Mouse (Mus musculus): ENCODE results near the gene Lrrk1. TPM values are rescaled to one million over a fixed set of nuclear protein-coding genes. Genes with fewer than 3 reads are reported as not detected.

Lrrk1 gene
- total and polyA plus RNA-seq, 3 experiments, result 5.0 to 16.9 (median 13.6) TPM

DNA sequence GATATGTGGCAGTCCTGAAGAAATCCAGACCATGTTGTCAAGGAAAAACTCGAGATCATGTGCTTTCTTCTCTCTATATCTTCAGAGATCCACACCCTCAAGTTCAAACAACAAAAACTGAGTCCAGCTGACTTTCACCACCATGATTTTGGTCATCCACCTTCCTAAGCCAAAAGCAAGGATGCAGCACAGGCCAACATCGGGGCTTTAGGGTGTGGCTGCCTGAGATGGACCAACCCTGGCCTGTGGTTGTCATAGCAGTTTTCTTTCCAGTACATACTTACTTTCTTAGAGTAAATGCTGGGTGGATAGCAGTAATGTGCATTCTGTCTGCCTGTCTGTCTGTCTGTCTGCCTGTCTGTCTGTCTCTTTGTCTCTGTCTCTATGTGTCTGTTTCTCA lies 22.7 kb downstream of the Lrrk1 start:
- Histone ChIP-seq H3K36me3 (replicated peaks in 1 of 2; ENCODE audit: control insufficient read depth in 1 of 2, insufficient read depth in 1 of 2, low read length in 1 of 2) (peaks cover 4 to 35% of the 10 kb centered on the region in 2 experiments), H3K27ac (ENCODE audit: insufficient read depth, low read depth) (no peak overlapping the region), H3K4me1 (ENCODE audit: control insufficient read depth in 1 of 2, insufficient read depth in 2 of 2) (peaks cover 4 to 13% of the 10 kb centered on the region in 2 experiments; a peak in 3 of 4 replicates), H3K4me3 (replicated peaks in 1 of 3; ENCODE audit: low read depth in 2 of 3, low read length in 2 of 3, poor library complexity in 1 of 3) (no peak overlapping the region), H3K79me2 (replicated peaks; ENCODE audit: control insufficient read depth, extremely low read depth, insufficient read depth, poor library complexity, severe bottlenecking) (peaks cover 3% of the 10 kb centered on the region; the same call in 1 of the 2 replicates), H3K4me2 (ENCODE audit: insufficient read depth, low read depth, poor library complexity, severe bottlenecking) (no peak overlapping the region), H3K9me3 (replicated peaks; ENCODE audit: low read length) (peaks cover 22% of the 10 kb centered on the region), H3K27me3 (replicated peaks) (no peaks in the 10 kb centered on the region), H3K9ac (ENCODE audit: insufficient read depth, low read depth) (no peak overlapping the region)
- in situ Hi-C loops (cut with MboI; ENCODE audit: low pct_ligation_motif_present, low pct_unique_long_range_greater_than_20kb, low sequenced_read_pairs), result no loop called here
- no peak for DNase-seq (ENCODE audit: extremely low read depth)
- dilution Hi-C loops (cut with MboI; ENCODE audit: extremely low pct_ligation_motif_present, extremely low pct_unique_long_range_greater_than_20kb, low sequenced_read_pairs), result no loop called here
- TF ChIP-seq ZMIZ1 (IDR thresholded peaks at IDR 0.05; ENCODE audit: low read depth, low read length), result no peak
- TF ChIP-seq JUN (IDR thresholded peaks at IDR 0.05; ENCODE audit: insufficient read depth, low read depth, low read length), result no peak
- TF ChIP-seq USF2 (conservative IDR thresholded peaks at IDR 0.05; ENCODE audit: low read depth, low read length), result no peak
- no peak for TF ChIP-seq UBTF (IDR thresholded peaks at IDR 0.05; ENCODE audit: low read depth, low read length)
- TF ChIP-seq MYC (IDR thresholded peaks at IDR 0.05; ENCODE audit: low read depth, low read length), result no peak
- TF ChIP-seq MEF2A (IDR thresholded peaks at IDR 0.05; ENCODE audit: borderline replicate concordance, low read depth, low read length), result no peak
- TF ChIP-seq JUND (conservative IDR thresholded peaks at IDR 0.05; ENCODE audit: low read depth, low read length), result no peak
- TF ChIP-seq BHLHE40 (IDR thresholded peaks at IDR 0.05; ENCODE audit: low read depth, low read length), result no peak
- TF ChIP-seq MXI1 (IDR thresholded peaks at IDR 0.05; ENCODE audit: low read depth, low read length), result no peak
- no peak for TF ChIP-seq ETS1 (conservative IDR thresholded peaks at IDR 0.05; ENCODE audit: low read depth, low read length)
- TF ChIP-seq MAFK (IDR thresholded peaks at IDR 0.05; ENCODE audit: insufficient replicate concordance, low read length), result no peak
- no peak for TF ChIP-seq SIN3A (IDR thresholded peaks at IDR 0.05; ENCODE audit: low read length)
- TF ChIP-seq E2F4 (IDR thresholded peaks at IDR 0.05; ENCODE audit: insufficient replicate concordance, low read depth, low read length), result no peak
- no peak for TF ChIP-seq NRF1 (IDR thresholded peaks at IDR 0.05; ENCODE audit: low read depth, low read length)
- no peak for TF ChIP-seq CHD1 (IDR thresholded peaks at IDR 0.05; ENCODE audit: low read depth, low read length)
- no peak for TF ChIP-seq NELFE (IDR thresholded peaks at IDR 0.05; ENCODE audit: low read depth, low read length)
- no peak for TF ChIP-seq MAX (IDR thresholded peaks at IDR 0.05; ENCODE audit: low read length)
- no peak for TF ChIP-seq ZNF384 (IDR thresholded peaks at IDR 0.05; ENCODE audit: low read depth, low read length)

GRCm38 (mm10) chr7:66364491-66364890 lies 23.7 kb downstream of the Lrrk1 start:
- Histone ChIP-seq H3K4me1 (ENCODE audit: control insufficient read depth in 1 of 2, insufficient read depth in 2 of 2) (peaks cover 4 to 7% of the 10 kb centered on the region in 2 experiments; a peak in 3 of 4 replicates), H3K4me3 (replicated peaks in 1 of 3; ENCODE audit: low read depth in 2 of 3, low read length in 2 of 3, poor library complexity in 1 of 3) (no peak overlapping the region), H3K27ac (ENCODE audit: insufficient read depth, low read depth) (no peak overlapping the region), H3K4me2 (ENCODE audit: insufficient read depth, low read depth, poor library complexity, severe bottlenecking) (no peak overlapping the region), H3K27me3 (replicated peaks) (no peaks in the 10 kb centered on the region), H3K36me3 (replicated peaks in 1 of 2; ENCODE audit: control insufficient read depth in 1 of 2, insufficient read depth in 1 of 2, low read length in 1 of 2) (peaks cover 4 to 41% of the 10 kb centered on the region in 2 experiments), H3K9me3 (replicated peaks; ENCODE audit: low read length) (peaks cover 25% of the 10 kb centered on the region), H3K9ac (ENCODE audit: insufficient read depth, low read depth) (no peak overlapping the region), H3K79me2 (replicated peaks; ENCODE audit: control insufficient read depth, extremely low read depth, insufficient read depth, poor library complexity, severe bottlenecking) (0 out of 2 replicates have a peak, but pooled peaks cover 3% of the 10 kb centered on the region)
- dilution Hi-C loops (cut with MboI; ENCODE audit: extremely low pct_ligation_motif_present, extremely low pct_unique_long_range_greater_than_20kb, low sequenced_read_pairs), result no loop called here
- in situ Hi-C loops (cut with MboI; ENCODE audit: low pct_ligation_motif_present, low pct_unique_long_range_greater_than_20kb, low sequenced_read_pairs), result no loop called here
- no peak for DNase-seq (ENCODE audit: extremely low read depth)
- no peak for TF ChIP-seq RAD21 (IDR thresholded peaks at IDR 0.05; ENCODE audit: low read depth, low read length)
- no peak for TF ChIP-seq IRF4 (IDR thresholded peaks at IDR 0.05; ENCODE audit: low read depth, low read length)
- TF ChIP-seq USF2 (conservative IDR thresholded peaks at IDR 0.05; ENCODE audit: low read depth, low read length), result no peak
- no peak for TF ChIP-seq MEF2A (IDR thresholded peaks at IDR 0.05; ENCODE audit: borderline replicate concordance, low read depth, low read length)
- no peak for TF ChIP-seq ELF1 (IDR thresholded peaks at IDR 0.05; ENCODE audit: low read depth, low read length)
- no peak for TF ChIP-seq UBTF (IDR thresholded peaks at IDR 0.05; ENCODE audit: low read depth, low read length)
- TF ChIP-seq USF1 (IDR thresholded peaks at IDR 0.05; ENCODE audit: low read depth, low read length), result no peak
- no peak for TF ChIP-seq ZMIZ1 (IDR thresholded peaks at IDR 0.05; ENCODE audit: low read depth, low read length)
- TF ChIP-seq ZNF384 (IDR thresholded peaks at IDR 0.05; ENCODE audit: low read depth, low read length), result no peak
- no peak for TF ChIP-seq GABPA (IDR thresholded peaks at IDR 0.05; ENCODE audit: insufficient replicate concordance, low read depth, low read length)
- no peak for TF ChIP-seq KAT2A (IDR thresholded peaks at IDR 0.05; ENCODE audit: insufficient replicate concordance, low read length)
- TF ChIP-seq CTCF (conservative IDR thresholded peaks at IDR 0.05 in 1 of 2, IDR thresholded peaks at IDR 0.05 in 1 of 2; ENCODE audit: low read depth in 2 of 2, low read length in 2 of 2), result no peak
- no peak for TF ChIP-seq ZKSCAN1 (IDR thresholded peaks at IDR 0.05; ENCODE audit: borderline replicate concordance, low read depth, low read length)
- TF ChIP-seq MXI1 (IDR thresholded peaks at IDR 0.05; ENCODE audit: low read depth, low read length), result no peak
- no peak for TF ChIP-seq CHD2 (IDR thresholded peaks at IDR 0.05; ENCODE audit: low read length)

Measured in CH12.LX (cell line).